Mouse (Mus musculus) inflammation-experienced regulatory T-cells, adult 6 months (primary cell): Measurements from ENCODE around the gene Phyhd1. TPM values are rescaled to one million over a fixed set of nuclear protein-coding genes. Genes with fewer than 3 reads are reported as not detected.

Experiments
- ATAC-seq: one replicate; pipeline ENCODE4 v1.8.0; 2017
- polyA plus RNA-seq, 3 experiments: library from polyadenylated mRNA; unstranded; fragments of 100-300 nt; shearing (Covaris generic); gene quantifications; one replicate each; pipeline ENCODE4 v1.2.1; 2017

The Phyhd1 gene
- polyA plus RNA-seq, 3 experiments from 2014 or later = 2.5 to 4.8 (median 4.3) TPM

DNA sequence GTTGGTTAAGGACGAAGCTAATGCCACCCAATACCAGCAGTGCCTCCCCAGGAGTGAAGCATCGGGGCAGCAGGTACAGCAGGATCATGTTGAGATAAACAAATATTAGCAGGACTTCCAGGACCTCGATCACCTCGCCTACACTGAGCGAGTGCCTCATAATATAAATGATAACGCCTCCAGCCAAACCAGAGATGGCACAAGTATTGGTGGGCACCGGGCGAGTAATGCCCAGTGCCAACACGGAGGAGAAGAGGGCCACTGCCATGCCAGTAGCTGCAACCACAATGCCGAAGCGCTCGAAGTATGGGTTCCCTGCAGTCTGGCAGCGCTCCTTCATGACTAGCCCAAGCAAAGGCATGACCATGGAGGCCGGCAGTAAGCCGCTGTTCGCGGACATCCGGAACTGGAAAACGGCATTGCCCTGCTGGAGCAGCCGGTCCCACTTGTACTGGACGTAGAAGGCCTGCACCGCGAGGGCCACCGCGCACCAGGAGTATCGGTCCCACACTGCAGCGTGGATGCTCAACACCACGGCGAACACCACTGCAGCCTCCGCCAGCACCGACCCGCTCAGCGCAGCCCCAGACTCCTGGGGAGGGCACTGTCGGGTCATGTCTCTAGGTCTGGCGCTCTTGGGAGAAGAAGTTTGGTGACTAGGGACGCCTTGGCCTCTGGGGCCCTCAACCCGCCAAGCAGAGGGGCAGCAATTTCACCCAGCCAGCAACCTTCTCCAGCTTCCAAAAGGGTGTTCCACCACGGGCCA lies 19.6 kb downstream of the Phyhd1 start:
- peak; percentile 27 for ATAC-seq

DNA sequence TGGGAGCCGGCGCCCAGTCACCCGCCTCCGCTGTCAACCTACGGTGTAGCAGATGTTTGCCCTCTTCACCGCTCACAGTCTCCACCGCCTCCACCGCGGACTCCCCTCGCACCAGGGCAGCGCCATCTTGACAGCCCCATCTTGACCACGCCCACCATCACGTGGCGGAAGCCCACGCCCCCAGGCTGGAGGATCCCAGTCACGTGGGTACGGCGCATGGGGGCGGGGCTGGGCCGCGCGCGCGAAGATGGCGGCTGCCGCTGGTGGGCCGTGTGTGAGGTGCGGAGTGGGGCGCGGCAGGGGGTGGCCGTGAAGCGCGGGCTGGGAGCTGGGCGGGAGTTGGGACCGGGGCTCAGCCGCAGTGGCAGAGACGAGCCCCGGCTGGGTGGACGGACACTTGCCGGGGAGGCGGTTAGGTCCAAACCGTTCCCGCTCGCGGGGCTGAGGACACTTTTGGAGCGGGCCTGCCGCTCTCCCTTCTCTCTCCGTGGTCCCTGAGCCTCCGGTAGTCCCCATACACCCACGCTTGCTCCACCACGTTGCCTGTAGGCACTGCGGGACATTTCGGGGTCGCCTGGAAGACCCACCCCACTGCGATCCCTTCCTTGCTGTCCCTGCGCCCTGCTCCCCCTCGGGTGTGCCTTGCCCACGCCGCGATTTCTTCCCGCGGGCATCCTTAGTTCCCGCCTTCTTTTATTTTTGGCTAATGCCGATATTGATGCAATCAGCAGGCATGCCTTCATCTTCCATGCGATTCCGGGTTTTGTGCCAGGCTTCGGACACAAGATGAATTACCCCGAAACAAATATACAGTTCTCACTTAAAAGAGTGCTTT lies 20.4 kb downstream of the Phyhd1 start, which contains the start of the genes Dolk and Nup188:
TSS of gene Dolk (minus strand) at position 143 of the 835 bp plus-strand sequence.
TSS of gene Nup188 (plus strand) at position 206 of the 835 bp plus-strand sequence.
- peak; percentile 93 for ATAC-seq

DNA sequence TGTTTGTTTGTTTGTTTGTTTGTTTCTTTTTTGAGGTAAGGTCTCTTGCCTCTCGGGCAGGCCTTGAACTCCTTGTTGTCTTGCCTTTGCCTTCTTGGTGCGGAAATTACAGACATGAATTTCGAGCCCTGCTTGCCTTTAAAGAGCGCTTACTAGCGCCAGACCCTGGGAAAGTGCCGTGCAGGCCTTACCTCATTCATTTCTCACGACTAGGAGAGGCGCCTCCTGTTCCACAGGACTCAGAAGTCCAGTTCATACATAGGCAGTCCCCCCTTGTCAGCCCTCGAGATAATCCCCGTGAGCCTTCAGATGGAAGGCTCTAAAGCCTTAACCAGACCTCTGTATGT lies 21.0 kb downstream of the Phyhd1 start:
- no peak for ATAC-seq

DNA sequence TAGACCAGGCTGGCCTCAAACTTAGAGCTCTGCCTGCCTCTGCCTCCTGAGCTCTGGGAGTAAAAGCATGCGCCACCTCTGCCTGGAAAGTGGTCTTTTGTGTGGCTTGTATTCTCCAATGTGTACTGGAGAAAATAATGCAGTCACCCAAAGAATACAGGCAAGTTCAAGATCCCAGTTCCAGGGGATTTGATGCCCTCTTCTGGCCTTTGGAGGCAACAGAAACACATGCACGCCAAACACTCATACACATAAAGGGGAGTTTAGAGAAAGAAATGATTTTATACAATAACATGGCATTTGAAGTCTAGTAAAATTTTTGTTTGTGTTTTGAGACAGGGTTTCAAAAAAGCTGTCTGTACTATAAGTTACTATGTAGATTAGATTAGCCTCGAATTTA lies 33.5 kb downstream of the Phyhd1 start:
- no peak for ATAC-seq

DNA sequence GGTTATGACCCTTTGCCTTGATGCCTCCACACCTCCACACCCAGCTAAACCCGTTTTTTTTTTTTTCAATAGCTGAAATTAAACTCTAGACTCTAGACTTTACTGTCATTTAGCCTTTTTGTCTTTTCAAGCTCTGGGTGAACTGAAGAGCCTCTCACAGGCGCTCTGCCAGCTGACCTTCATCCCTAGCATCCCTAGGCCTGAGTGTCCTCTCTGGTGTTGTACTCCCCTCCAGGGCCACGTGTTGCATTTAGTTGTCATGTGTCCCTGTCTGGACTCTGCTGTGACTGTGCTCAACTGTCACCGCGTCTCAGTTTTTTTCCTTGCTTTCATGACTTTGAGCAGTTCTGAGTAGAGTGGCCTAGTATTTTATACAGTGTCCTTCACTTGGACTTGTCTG lies 34.0 kb downstream of the Phyhd1 start:
- no peak for ATAC-seq

DNA sequence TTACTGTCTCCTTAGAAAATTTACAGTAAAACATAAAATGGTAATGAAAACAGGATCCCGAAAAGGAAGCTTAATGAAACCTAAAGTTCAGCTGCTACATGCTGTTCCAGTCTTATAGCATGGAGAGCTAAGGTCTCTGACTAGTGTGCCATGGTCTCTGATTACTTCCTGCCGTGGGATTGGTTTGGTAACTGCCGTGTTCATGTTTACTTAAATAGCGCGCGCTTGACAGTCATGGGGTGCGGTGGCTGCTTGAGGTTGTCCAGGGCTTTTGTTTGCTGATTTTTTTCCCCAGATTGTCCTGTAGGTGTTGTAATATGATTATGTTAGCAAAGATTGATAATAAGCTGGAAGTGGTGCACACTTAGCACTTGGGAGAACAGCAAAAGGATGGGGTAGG lies 40.1 kb downstream of the Phyhd1 start:
- ATAC-seq = no peak

DNA sequence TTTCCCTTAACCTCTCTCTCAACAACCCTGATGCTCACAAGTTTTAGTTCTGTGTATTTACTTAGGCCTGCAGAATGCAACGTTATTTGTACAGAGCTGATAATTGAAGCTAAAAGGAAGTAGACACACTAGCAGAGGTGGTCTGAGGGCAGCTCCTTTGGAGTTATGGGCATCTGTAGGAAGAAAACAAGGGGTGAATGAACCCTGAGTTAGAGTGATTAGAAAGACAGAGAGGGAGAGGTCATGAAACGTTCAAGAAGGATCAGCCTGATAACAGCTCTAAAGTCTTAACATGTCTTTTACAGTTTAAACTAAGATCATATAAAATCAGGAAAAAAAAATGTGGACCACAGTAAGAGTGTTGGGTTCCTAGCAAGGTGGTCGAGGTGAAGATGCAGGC lies 43.3 kb downstream of the Phyhd1 start:
- no peak for ATAC-seq

DNA sequence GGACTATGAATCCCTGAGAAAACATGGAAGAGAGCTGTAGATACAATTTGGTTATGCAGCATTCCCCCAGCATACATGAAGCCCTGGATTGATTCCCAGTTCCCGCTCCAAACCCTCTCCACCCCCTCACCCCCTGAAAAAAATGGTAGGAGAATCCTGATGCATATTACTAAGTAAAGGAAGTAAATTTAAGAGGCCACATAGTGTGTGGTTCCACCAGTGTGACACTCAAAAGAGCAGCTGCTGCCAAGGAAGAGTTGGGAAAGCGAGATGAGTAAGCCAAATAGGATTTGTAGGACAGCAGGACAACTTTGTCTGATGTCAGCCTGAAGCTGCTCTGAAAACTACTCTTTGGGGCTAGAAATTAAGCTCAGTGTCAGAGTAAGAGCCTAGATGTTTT lies 45.5 kb downstream of the Phyhd1 start:
- no peak for ATAC-seq

DNA sequence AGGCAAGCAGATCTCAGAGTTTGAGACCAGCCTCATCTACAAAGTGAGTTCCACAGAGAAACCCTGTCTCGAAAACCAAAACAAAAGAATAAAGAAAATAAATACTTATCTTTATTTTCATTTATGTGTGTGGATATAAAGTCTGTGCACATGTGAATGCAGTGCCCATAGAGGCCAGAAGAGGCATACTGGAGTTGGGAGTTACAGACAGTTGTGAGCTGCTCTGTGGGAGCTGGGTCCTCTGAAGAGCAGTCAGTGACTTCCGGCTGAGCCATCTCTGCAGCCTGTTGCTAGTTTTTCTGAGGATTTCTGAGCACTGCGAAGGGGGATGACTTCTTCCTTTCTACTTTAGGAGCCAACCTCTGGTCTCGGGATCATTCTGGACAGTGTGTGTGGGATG lies 50.1 kb downstream of the Phyhd1 start:
- ATAC-seq = no peak

DNA sequence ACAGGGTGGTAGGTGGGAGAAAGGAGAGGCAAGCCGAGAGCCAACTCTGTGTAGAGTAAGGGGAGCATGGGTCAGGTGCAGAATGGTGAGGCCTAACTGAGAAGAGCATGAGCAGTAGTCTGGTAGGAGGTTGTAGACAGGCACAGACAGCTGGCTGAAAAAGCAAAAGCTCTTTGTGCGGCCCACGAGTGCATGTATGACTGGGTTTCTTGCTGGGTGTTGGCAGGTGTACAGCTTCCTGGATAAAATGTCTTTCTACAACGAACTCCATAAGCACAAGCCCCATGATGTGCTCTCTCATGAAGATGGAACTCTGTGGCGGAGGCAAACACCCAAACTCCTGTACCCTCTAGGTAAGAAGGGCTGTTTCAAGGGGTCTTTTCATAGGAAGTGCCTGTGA lies 51.0 kb downstream of the Phyhd1 start:
- ATAC-seq = no peak

DNA sequence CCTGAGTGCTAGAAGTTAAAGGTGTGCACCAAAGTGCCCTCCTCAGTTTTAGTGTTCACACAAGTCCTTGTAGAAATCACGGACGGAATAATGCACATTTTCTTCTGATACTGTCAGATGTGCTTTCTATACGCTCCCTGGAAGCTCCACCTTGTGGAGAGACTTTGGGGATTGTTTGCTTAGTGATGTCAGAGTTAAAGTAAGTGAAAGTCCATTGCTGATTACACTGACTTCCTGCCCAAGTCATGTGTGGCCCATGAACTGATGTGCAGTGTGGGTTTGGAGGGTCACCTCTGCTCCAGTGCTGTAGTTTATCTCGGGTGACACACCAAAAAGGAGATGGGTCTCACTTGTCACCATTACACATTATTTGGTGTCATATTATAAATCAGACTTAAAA lies 53.3 kb downstream of the Phyhd1 start:
- ATAC-seq = no peak

DNA sequence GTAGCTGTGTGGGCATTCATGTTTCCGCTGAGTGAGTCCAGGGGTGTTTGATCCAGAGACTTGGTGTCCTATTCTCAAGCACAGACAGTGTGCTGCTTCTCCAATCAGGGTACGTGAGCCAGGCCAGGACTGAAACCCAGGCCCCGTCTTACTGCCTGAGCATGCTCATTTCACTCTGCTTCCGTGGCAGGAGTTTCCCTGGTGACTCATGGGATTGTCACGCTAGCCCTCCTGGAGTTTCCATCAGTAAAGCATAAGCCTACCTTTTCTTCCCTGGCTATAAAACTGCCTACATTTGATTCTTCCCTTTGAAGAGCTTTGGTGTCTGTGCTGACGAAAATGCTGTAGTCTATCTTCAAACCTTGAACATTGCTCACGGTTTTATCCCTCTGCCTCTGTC lies 57.1 kb downstream of the Phyhd1 start:
- no peak for ATAC-seq

DNA sequence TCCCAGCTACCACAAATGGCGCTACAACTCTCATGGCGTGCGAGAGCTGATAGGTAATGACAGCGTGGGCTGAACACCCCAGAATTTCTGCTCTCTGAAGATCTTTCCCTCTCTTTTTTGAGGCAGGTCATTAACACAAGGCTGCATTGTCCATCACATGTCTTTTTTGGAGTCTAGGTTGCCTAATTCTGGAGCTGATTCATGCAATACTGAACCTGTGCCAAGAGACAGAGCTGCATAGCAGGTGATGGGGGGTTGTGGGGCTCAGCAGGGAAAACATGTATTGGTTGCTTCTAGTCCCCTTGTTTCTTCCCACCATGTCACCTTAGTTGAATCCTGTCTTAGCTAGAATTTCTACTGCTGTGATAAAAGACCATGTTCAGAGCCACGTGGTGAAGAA lies 59.3 kb downstream of the Phyhd1 start:
- ATAC-seq = no peak

DNA sequence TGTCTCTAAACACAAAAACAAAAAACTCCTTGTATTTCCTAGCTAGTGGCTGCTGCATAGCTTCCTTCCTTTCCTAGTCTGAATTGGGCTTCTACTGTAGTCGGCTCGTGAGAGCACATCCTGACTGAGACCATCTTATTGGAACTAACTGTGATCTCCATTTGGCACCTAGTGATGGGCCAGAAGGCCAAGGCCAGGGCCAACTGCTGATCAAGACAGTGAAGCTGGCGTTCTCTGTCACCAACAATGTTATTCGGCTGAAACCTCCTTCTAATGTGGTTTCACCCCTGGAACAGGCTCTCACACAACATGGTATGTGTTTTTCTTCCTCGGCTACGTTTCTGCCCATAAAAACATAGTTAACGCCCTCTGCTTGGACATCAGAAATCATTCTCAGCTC lies 61.3 kb downstream of the Phyhd1 start:
- ATAC-seq = no peak

DNA sequence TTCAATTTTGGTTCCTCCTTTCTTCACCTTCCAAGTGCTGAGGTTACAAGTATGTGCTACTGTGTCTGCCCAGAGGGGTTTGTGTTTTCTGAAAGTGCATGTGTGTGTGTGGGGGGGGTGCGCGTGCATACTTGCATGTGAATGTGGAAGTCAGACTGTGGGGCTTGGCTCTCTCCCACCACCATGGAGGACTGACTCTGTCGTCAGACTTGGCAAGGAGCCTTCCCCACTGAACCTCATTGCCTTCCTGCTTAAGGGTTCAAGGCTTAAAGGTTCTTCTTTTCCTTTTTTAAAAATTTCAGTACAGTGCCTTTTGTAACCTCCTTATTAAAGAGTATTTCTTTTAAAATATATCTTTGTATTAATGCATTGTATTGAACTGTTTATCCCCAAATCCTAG lies 62.8 kb downstream of the Phyhd1 start:
- ATAC-seq = no peak

Other genes starting within 250 kb of the Phyhd1 start
- 1 to 10 TPM in 2 of 3 experiments, under 1 TPM in 1; 0.59 to 2.1 (median 1.1) TPM for gene Wdr34, start 217.3 kb upstream of the Phyhd1 start, polyA plus RNA-seq
- 100 to 1,000 TPM; 374 to 393 (median 380) TPM for gene Set, start 208.8 kb upstream of the Phyhd1 start, polyA plus RNA-seq
- gene Pkn3, start 188.5 kb upstream of the Phyhd1 start, polyA plus RNA-seq = under 1 TPM; 0.59 to 0.91 (median 0.71) TPM
- gene Zdhhc12, start 172.6 kb upstream of the Phyhd1 start, polyA plus RNA-seq = 10 to 100 TPM; 30.9 to 38.9 (median 31.7) TPM
- gene Zer1, start 141.6 kb upstream of the Phyhd1 start, polyA plus RNA-seq = 10 to 100 TPM in 2 of 3 experiments, 1 to 10 TPM in 1; 9.1 to 29.1 (median 14.0) TPM
- gene Tbc1d13, start 132.5 kb upstream of the Phyhd1 start, polyA plus RNA-seq = 1 to 10 TPM; 6.5 to 9.0 (median 8.8) TPM
- 1 to 10 TPM; 1.5 to 3.4 (median 3.4) TPM for gene Endog, start 94.7 kb upstream of the Phyhd1 start, polyA plus RNA-seq
- 10 to 100 TPM; 22.8 to 37.1 (median 34.9) TPM for gene Spout1, start 87.7 kb upstream of the Phyhd1 start, polyA plus RNA-seq
- 1 to 10 TPM; 6.0 to 8.8 (median 8.2) TPM for gene Kyat1, start 60.4 kb upstream of the Phyhd1 start, polyA plus RNA-seq
- 10 to 100 TPM; 25.6 to 36.7 (median 33.1) TPM for gene Lrrc8a, start 28.5 kb upstream of the Phyhd1 start, polyA plus RNA-seq
- under 1 TPM in 2 of 3 experiments, not detected in 1; 0.16 to 0.17 TPM for gene Gm28035, start 25.6 kb upstream of the Phyhd1 start, polyA plus RNA-seq
- 1 to 10 TPM in 1 of 3 experiments, not detected in 2; 7.1 TPM for gene Gm28038, start 14.8 kb downstream of the Phyhd1 start, polyA plus RNA-seq
- 10 to 100 TPM; 10.8 to 14.6 (median 10.9) TPM for gene Dolk, start 20.1 kb downstream of the Phyhd1 start, polyA plus RNA-seq
- 10 to 100 TPM; 26.4 to 30.2 (median 26.9) TPM for gene Nup188, start 20.2 kb downstream of the Phyhd1 start, polyA plus RNA-seq
- 100 to 1,000 TPM in 1 of 3 experiments, 10 to 100 TPM in 2; 84.8 to 111 (median 97.5) TPM for gene Sh3glb2, start 93.1 kb downstream of the Phyhd1 start, polyA plus RNA-seq
- 1 to 10 TPM; 3.2 to 5.4 (median 5.3) TPM for gene Miga2, start 98.0 kb downstream of the Phyhd1 start, polyA plus RNA-seq
- 10 to 100 TPM; 17.5 to 21.0 (median 17.7) TPM for gene Dolpp1, start 126.1 kb downstream of the Phyhd1 start, polyA plus RNA-seq
- gene Crat, start 149.6 kb downstream of the Phyhd1 start, polyA plus RNA-seq = 1 to 10 TPM; 1.8 to 2.6 (median 1.9) TPM
- gene Ptpa, start 149.8 kb downstream of the Phyhd1 start, polyA plus RNA-seq = 10 to 100 TPM; 36.5 to 78.0 (median 49.8) TPM
- not detected for gene Ier5l, start 208.0 kb downstream of the Phyhd1 start, polyA plus RNA-seq